Mouse (Mus musculus) skeletal muscle tissue, adult 2 months (tissue): ENCODE measurements around the gene Arhgap18.

ENCODE experiments used
- DNase-seq: peaks from one replicate; pipeline ENCODE4 v3.0.0-alpha.2; 2012; ENCODE audit warnings: low read depth, low spot score

Arhgap18 gene

GRCm38 (mm10) chr10:26832068-26832467 is 78.8 kb downstream of the Arhgap18 start:
- DNase-seq = no peak

DNA sequence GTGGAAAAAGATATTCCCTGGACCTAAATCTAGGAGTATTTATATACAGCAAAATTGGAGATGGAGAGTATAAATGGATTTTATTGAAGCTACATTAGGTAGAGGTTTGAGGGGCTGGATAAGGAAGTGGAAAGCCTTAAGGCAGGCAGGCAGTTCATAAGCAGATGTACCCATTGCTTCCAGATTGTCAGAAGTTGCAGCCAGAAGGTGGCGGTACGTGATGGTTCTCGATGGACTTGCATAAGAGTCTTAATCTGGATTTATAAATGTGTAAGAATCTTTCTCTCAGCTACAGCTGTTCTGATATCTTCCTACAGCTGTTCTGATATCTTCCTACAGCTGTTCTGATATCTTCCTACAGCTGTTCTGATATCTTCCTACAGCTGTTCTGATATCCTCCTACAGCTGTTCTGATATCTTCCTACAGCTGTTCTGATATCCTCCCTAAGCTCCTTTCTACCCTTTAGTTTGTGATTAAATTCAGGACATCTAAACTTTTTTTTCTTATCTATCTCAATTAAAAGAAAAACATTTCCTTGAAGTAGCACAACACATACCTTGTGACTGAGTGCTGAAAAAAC is 79.5 kb downstream of the Arhgap18 start:
- no peak for DNase-seq

DNA sequence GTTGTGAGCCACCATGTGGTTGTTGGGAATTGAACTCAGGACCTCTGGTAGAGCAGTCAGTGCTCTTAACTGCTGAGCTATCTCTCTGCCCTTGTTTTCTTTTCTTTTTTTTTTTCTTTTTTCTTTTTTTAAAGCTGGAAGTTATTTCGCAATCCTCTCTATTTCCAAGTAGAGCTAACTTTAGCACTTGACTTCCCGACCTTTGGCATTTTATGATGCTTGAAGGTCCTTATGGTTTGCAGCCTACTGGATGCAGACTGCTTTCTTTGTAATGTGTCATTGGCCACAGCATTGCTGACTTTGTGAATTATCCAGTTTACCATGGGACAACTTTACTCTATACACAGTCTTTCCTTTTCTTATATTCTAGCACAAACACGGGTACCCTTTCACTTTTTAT is 80.2 kb downstream of the Arhgap18 start:
- peak; percentile 40 for DNase-seq

GRCm38 (mm10) chr10:26849311-26849710 is 96.1 kb downstream of the Arhgap18 start:
- DNase-seq = no peak

- DNase-seq = no peak
Measured at GRCm38 (mm10) chr10:26849854-26850253, 96.6 kb downstream of the Arhgap18 start.

- no peak for DNase-seq
Measured at GRCm38 (mm10) chr10:26854556-26855100, 101.4 kb downstream of the Arhgap18 start.

DNA sequence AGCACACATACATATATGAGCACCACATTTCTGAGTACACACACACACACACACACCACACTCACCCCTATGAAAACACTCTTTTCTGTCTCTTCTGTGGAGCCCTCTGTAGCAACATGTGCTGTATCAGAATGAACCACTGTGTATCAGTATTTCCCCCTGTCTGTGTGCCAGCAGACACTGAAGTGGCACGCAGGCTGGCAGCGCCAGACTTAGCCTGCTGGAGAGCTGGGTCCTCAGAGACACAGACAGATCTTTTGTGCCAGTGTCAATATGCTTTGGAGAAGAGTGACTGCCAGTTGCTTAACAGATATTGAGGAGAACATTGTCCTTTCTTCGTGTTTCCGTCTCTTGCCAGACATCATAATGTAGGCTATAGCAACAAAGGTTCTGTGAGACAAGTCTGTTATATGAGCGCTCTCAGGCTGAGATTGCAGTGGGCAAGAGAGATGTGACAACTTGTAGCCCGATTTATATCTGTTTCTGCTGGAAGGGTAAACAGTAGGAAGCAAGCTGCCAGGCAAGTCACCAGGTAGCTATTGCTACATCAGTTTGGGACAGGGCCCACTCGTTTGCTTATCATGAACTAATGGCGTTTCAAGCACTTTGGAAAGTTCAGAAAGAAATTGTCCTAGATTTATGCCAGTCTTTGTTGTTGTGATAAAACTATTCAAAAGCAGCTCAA is 102.8 kb downstream of the Arhgap18 start:
- no peak for DNase-seq

- DNase-seq = no peak
Measured at GRCm38 (mm10) chr10:26857583-26857982, 104.4 kb downstream of the Arhgap18 start.

GRCm38 (mm10) chr10:26858537-26858936 is 105.3 kb downstream of the Arhgap18 start:
- DNase-seq = no peak

- DNase-seq = no peak
Measured at GRCm38 (mm10) chr10:26861231-26861630, 108.0 kb downstream of the Arhgap18 start.

DNA sequence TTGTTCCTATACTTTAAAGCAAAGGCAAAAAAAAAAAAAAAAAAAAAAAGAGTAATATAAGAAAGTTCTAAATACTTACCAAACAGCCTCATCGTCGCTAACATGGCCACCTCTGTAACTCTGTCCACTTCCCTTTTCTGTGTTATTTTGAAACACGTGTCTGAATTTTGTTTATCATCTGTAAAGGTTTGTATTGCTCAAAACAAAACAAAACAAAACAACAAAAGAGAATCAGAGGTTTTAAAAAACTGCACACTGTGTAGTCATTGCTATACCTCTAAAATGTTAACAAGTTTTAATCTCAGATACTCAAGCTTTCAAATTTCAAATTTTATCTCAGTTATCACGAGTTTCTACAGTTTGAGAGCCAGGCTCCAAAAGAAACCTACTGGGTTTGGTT is 109.0 kb downstream of the Arhgap18 start:
- DNase-seq = no peak

- DNase-seq = no peak
Measured at GRCm38 (mm10) chr10:26863982-26864381, 110.8 kb downstream of the Arhgap18 start.

DNA sequence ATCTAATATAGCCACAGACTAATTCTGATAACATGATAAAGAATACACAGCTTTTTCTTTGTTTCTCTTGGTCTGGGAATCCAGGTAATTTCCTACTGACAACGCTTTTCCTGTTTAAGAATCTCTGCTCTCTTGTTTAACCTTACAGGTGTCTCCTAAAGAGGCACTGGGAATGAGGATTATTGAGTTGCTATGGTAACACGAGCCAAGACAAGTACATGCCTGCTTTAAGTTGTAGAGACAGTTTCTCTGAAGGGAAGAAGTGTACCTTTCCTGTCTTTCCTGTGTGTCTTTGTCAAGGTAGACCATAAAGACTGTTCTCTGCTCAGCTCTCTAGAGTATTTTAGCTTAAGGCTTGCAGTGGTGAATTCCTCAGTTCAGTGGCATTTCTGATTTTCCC is 117.6 kb downstream of the Arhgap18 start:
- DNase-seq = no peak

- no peak for DNase-seq
Measured at GRCm38 (mm10) chr10:26877309-26877708, 124.1 kb downstream of the Arhgap18 start.

- no peak for DNase-seq
Measured at GRCm38 (mm10) chr10:26878924-26879600, 125.8 kb downstream of the Arhgap18 start.

GRCm38 (mm10) chr10:26884949-26885348 is 131.7 kb downstream of the Arhgap18 start:
- no peak for DNase-seq

DNA sequence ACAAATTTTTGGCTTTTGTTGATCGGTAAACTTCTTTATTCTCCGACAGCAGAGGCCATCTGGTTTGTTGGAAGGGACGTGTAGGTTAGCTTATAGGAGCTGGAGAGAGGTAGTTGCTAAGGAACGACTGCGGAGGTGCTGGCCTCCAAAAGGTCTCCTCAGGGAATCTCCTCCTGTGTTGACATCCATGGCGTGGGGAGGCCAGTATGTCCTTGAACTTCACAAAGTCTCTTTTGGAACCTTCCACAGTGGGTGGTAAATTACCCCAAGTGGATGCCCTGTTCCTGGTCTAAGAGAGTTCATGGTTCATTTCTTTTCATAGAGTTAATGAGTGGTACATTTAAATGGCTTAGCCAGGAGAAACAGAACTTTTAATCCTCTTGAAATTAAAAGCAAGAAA is 136.0 kb downstream of the Arhgap18 start:
- DNase-seq = no peak

DNA sequence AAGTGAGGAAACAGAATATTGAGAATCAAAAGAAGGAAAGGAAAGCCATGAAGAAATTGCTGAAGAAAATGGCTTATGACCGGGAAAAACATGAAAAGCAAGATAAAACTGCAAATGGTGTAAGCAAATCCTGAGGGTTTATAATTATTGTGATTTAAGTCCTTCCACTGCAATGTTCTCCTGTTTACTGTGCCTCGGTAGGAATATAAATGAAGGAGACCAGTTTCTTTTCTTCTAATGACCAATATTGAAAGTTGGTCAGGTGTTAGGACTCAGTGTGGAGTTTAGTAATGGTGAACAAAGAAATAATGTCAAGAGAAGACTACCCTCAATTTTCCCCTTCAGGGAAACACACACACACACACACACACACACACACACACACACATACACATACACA is 136.5 kb downstream of the Arhgap18 start:
- DNase-seq = no peak

DNA sequence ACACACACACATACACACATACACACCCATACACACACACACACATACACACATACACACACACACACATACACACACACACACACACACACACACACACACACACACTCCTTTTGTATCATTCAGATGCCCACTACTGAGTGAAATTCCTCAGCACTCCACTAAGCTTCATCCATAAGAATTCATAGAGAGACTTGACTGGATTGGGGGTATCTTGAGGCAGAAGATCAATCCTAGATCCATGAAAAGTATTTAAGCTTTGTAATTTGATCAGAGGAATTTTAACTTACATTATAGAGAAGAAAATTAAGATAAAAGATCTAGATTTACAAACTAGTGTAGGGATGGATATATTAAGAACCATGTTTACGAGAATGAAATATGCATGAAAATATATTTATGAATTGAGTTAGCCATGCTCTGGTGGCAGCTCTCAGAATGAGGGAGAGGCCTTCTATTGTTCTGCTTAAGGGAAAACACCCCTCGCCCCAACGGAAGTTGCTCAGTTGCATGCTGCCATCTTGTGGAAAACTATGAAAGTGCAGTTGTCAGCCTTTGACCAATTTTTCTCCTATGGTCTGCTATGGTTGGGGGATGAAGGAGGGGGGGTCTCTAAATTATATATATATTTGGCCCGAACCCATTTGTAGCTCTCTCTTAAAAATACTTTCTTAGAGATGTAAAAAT is 137.2 kb downstream of the Arhgap18 start:
- peak; percentile 30 for DNase-seq

- no peak for DNase-seq
Measured at GRCm38 (mm10) chr10:26893091-26893490, 139.9 kb downstream of the Arhgap18 start.

GRCm38 (mm10) chr10:26895726-26896125 is 142.5 kb downstream of the Arhgap18 start:
- no peak for DNase-seq

DNA sequence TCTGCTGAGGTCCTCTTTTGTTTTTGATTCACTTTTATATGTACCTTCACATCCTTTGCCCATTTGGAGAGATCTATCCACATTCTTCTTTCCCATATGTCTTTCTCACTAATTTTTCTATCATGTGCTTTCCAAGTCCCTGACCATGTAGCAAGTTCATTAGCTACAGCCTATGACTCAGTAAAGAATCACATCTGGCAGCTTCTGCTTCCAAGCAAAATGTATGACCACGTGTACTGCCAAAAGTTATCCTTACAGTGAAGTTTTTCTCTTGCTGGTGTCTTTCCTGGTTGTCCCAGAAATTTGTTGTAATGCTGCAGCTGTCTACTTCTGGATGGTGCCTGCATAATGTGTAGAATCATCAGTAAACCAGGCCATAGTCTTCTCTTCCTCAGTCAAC is 147.2 kb downstream of the Arhgap18 start:
- DNase-seq = no peak
